Mouse (Mus musculus) embryonic facial prominence, embryonic 14.5 days (tissue): ENCODE measurements around the gene Cmc1. TPM values are rescaled to one million over a fixed set of nuclear protein-coding genes. Genes with fewer than 3 reads are reported as not detected.

Source experiments
- ATAC-seq: fragments of 200-750 bp; cut with Nextera tagmentation; 2 replicates; pipeline ENCODE4 v1.8.0; 2017; ENCODE audit warnings: low read depth, moderate number of reproducible peaks, moderate TSS enrichment
- DNase-seq: peaks from one replicate; pipeline ENCODE4 v3.0.0-alpha.2; 2015; ENCODE audit warnings: low spot score
- H3K27ac ChIP-seq: fragments of 300-500 bp; sonication (generic); replicated peaks from 2 replicates; pipeline ENCODE4 v1.5.1; 2014; ENCODE audit warnings: low read depth, mild to moderate bottlenecking, low read length, moderate library complexity
- H3K27me3 ChIP-seq: fragments of 300-500 bp; sonication (generic); replicated peaks from 2 replicates; pipeline ENCODE4 v1.6.1; 2014; ENCODE audit warnings: low read length; ENCODE audit not compliant: control insufficient read depth, insufficient read depth
- H3K36me3 ChIP-seq: fragments of 300-500 bp; sonication (generic); 2 replicates; pipeline ENCODE4 v1.6.1; 2014; ENCODE audit warnings: low read length, mixed read lengths; ENCODE audit not compliant: control insufficient read depth, insufficient read depth
- H3K4me1 ChIP-seq: fragments of 300-500 bp; sonication (generic); 2 replicates; pipeline ENCODE4 v1.6.1; 2014; ENCODE audit warnings: antibody characterized with exemption, low read length; ENCODE audit not compliant: control insufficient read depth, insufficient read depth
- H3K4me2 ChIP-seq: fragments of 300-500 bp; sonication (generic); 2 replicates; pipeline ENCODE4 v1.6.1; 2014; ENCODE audit warnings: low read depth, mild to moderate bottlenecking, low read length, moderate library complexity, mixed read lengths
- H3K4me3 ChIP-seq: fragments of 300-500 bp; sonication (generic); 2 replicates; pipeline ENCODE4 v1.5.1; 2014; ENCODE audit warnings: low read depth, mild to moderate bottlenecking, low read length
- H3K9ac ChIP-seq: fragments of 300-500 bp; sonication (generic); 2 replicates; pipeline ENCODE4 v1.6.1; 2014; ENCODE audit warnings: low read depth, mild to moderate bottlenecking, low read length, moderate library complexity, mixed read lengths
- H3K9me3 ChIP-seq: fragments of 300-500 bp; sonication (generic); 2 replicates; pipeline ENCODE4 v1.6.1; 2016; ENCODE audit warnings: low read length; ENCODE audit not compliant: control insufficient read depth
- WGBS: fragments of 180-500 bp; shearing (Covaris S2); extraction: QIAGEN DNeasy Blood & Tissue Kit; methylation state at CpG from one replicate; pipeline ENCODE4 v1.1.7; 2014; 5-methylcytosine and 5-hydroxymethylcytosine counted together
- polyA plus RNA-seq: library from polyadenylated mRNA; unstranded; fragments of >200 nt; fragmentation: Nextera tagmentation; extraction: Ambion mirVana; gene quantifications from 2 replicates; pipeline ENCODE4 v1.2.1, GENCODE M21; 2014

Gene Cmc1
- polyA plus RNA-seq, 1 experiment from 2014 or later, result 49.1 TPM

DNA sequence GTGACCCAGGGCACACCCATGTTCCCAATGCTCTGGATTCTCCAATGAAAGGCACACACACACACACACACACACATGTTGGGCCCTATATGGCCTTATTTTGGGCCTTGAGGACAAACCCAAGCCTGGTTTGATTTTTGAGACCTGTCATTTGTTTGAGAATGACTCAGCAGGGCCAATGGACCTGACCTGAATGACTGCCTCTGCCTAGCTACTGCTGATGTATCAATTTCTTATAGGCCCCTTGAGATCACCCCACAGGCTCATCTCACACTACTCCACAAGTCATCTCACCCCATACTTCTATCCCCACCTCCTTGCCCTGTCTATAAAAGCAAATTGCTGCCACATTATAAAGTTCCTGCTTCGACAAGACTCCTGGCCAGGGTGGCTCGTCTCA, 48.2 kb downstream of the Cmc1 start:
- H3K27me3 ChIP-seq, result no peaks in the 10 kb centered on the region
- WGBS, result 83% methylated on average over 2 of the region's 2 CpGs
- H3K4me2 ChIP-seq, result no peak overlapping the region
- H3K9ac ChIP-seq, result no peak overlapping the region
- H3K27ac ChIP-seq, result no peak overlapping the region
- ATAC-seq (no peak), DNase-seq (no peak)
- no peak overlapping the region for H3K4me3 ChIP-seq
- H3K36me3 ChIP-seq, result no peaks in the 10 kb centered on the region
- H3K9me3 ChIP-seq, result no peaks in the 10 kb centered on the region
- no peaks in the 10 kb centered on the region; the same call in 1 of the 2 replicates for H3K4me1 ChIP-seq

DNA sequence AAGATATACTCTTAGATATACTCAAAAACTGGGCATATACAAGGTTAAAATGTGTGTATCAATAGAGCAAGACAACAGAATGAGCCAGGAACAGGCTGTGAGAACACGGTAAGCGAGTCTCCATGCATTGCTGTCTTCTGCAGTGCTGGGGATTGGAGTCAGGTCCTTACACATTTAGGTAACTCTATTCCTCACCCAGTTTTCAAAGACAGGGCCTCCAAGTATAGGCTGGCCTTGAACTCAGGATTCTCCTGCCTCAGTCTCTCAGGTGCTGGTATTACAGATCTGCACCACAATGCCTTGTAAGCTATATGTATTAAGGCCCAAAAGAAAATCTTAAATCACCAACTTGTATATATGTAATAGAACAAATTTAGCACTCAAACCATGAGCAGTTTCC, 49.5 kb downstream of the Cmc1 start:
- no peak overlapping the region for H3K4me2 ChIP-seq

GRCm38 (mm10) chr9:118099395-118099794, 50.6 kb downstream of the Cmc1 start:
- 47% methylated on average over 4 of the region's 4 CpGs for WGBS
- Histone ChIP-seq H3K27ac (no peak overlapping the region), H3K4me3 (no peak overlapping the region), H3K4me1 (no peaks in the 10 kb centered on the region; the same call in 1 of the 2 replicates), H3K27me3 (no peaks in the 10 kb centered on the region), H3K9ac (no peak overlapping the region), H3K4me2 (no peak overlapping the region), H3K36me3 (no peaks in the 10 kb centered on the region), H3K9me3 (no peaks in the 10 kb centered on the region)
- ATAC-seq (peak; percentile 41; the same call in 1 of the 2 replicates), DNase-seq (peak; percentile 51)

More for the DNA sequence above, 49.5 kb downstream of the Cmc1 start:
- Histone ChIP-seq H3K27ac (no peak overlapping the region), H3K9me3 (no peaks in the 10 kb centered on the region), H3K4me3 (no peak overlapping the region), H3K27me3 (no peaks in the 10 kb centered on the region), H3K9ac (no peak overlapping the region), H3K36me3 (no peaks in the 10 kb centered on the region), H3K4me1 (no peaks in the 10 kb centered on the region; the same call in 1 of the 2 replicates)
- DNase-seq (no peak), ATAC-seq (no peak)
- WGBS, result 89% methylated on average over 2 of the region's 2 CpGs

GRCm38 (mm10) chr9:118083834-118084233, 66.1 kb downstream of the Cmc1 start:
- ATAC-seq (no peak), DNase-seq (no peak)
- no peaks in the 10 kb centered on the region for H3K27me3 ChIP-seq
- no peak overlapping the region for H3K4me2 ChIP-seq
- no peak overlapping the region for H3K4me3 ChIP-seq
- 0 out of 2 replicates have a peak, but pooled peaks cover 8% of the 10 kb centered on the region for H3K4me1 ChIP-seq
- H3K36me3 ChIP-seq, result no peaks in the 10 kb centered on the region
- H3K9ac ChIP-seq, result no peak overlapping the region
- WGBS, result 83% methylated on average over 4 of the region's 4 CpGs
- H3K27ac ChIP-seq, result no peak overlapping the region
- H3K9me3 ChIP-seq, result no peaks in the 10 kb centered on the region

GRCm38 (mm10) chr9:118082575-118083431, 67.2 kb downstream of the Cmc1 start:
- peak overlapping the region; percentile 25 for H3K4me3 ChIP-seq
- DNase-seq, result peak; percentile 67
- no peaks in the 10 kb centered on the region for H3K9me3 ChIP-seq
- peak; percentile 86 for ATAC-seq
- H3K36me3 ChIP-seq, result no peaks in the 10 kb centered on the region
- H3K4me2 ChIP-seq, result peak overlapping the region; percentile 51
- peak overlapping the region; percentile 39; the same call in 1 of the 2 replicates for H3K27ac ChIP-seq
- H3K27me3 ChIP-seq, result no peaks in the 10 kb centered on the region
- 0 out of 2 replicates have a peak, but pooled peaks cover 8% of the 10 kb centered on the region for H3K4me1 ChIP-seq
- peak overlapping the region; percentile 40 for H3K9ac ChIP-seq
- 24% methylated on average over 22 of the region's 22 CpGs for WGBS

GRCm38 (mm10) chr9:118073358-118073757, 76.6 kb downstream of the Cmc1 start:
- H3K27me3 ChIP-seq, result no peaks in the 10 kb centered on the region
- no peak overlapping the region for H3K4me3 ChIP-seq
- H3K36me3 ChIP-seq, result peaks cover 18% of the 10 kb centered on the region
- no peak overlapping the region for H3K4me2 ChIP-seq
- no peak overlapping the region for H3K9ac ChIP-seq
- H3K27ac ChIP-seq, result no peak overlapping the region
- DNase-seq (no peak), ATAC-seq (no peak)
- no peaks in the 10 kb centered on the region for H3K4me1 ChIP-seq
- no peaks in the 10 kb centered on the region for H3K9me3 ChIP-seq
- WGBS, result 90% methylated on average over 3 of the region's 3 CpGs

GRCm38 (mm10) chr9:118072101-118072500, 77.9 kb downstream of the Cmc1 start:
- H3K4me3 ChIP-seq, result no peak overlapping the region
- ATAC-seq, result no peak
- peaks cover 27% of the 10 kb centered on the region for H3K36me3 ChIP-seq
- H3K9ac ChIP-seq, result no peak overlapping the region
- no peaks in the 10 kb centered on the region for H3K27me3 ChIP-seq
- no peak overlapping the region for H3K27ac ChIP-seq
- H3K4me1 ChIP-seq, result no peaks in the 10 kb centered on the region
- WGBS, result 82% methylated on average over 5 of the region's 5 CpGs
- no peak overlapping the region for H3K4me2 ChIP-seq
- H3K9me3 ChIP-seq, result no peaks in the 10 kb centered on the region
- no peak for DNase-seq

- H3K4me1 ChIP-seq, result no peaks in the 10 kb centered on the region
- H3K27me3 ChIP-seq, result no peaks in the 10 kb centered on the region
- H3K36me3 ChIP-seq, result peaks cover 35% of the 10 kb centered on the region
- H3K4me3 ChIP-seq, result no peak overlapping the region
- no peak overlapping the region for H3K4me2 ChIP-seq
- no peak for ATAC-seq
- no peak for DNase-seq
- H3K27ac ChIP-seq, result no peak overlapping the region
- 75% methylated on average over 3 of the region's 3 CpGs for WGBS
- no peaks in the 10 kb centered on the region for H3K9me3 ChIP-seq
- no peak overlapping the region for H3K9ac ChIP-seq
Observed at GRCm38 (mm10) chr9:118071337-118071736, 78.6 kb downstream of the Cmc1 start.

DNA sequence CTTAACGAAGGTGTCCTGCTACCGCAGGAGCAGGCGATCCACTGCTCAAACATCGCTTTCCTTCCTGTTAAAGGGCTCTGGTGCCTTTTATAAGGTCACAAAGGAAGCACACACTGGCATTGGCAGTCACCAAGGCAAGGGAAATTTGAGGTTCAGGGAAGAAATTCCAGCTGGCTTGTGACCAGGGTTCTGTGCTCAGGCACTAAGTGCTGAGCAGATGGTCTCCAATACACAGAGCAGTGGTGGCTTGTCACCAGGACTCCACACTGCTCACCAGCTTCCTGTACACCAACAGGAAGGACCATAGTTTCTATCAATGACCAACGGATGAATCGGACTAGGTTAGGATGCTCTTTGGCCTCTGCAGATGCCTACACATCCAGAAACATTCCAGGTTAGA, 79.5 kb downstream of the Cmc1 start:
- ATAC-seq (no peak), DNase-seq (no peak)
- H3K4me2 ChIP-seq, result no peak overlapping the region
- H3K4me3 ChIP-seq, result no peak overlapping the region
- H3K36me3 ChIP-seq, result peaks cover 44% of the 10 kb centered on the region
- no peaks in the 10 kb centered on the region for H3K4me1 ChIP-seq
- H3K9me3 ChIP-seq, result no peaks in the 10 kb centered on the region
- H3K27me3 ChIP-seq, result no peaks in the 10 kb centered on the region
- no peak overlapping the region for H3K27ac ChIP-seq
- no peak overlapping the region for H3K9ac ChIP-seq
- WGBS, result 88% methylated on average over 6 of the region's 6 CpGs
